Mouse (Mus musculus) midbrain, postnatal 0 days (tissue): ENCODE measurements around the gene Spsb1. TPM values are rescaled to one million over a fixed set of nuclear protein-coding genes. Genes with fewer than 3 reads are reported as not detected.
A peak's percentile ranks its signal among the peaks of the same experiment; 100 is the strongest.

Experiments
- ATAC-seq: fragments of 200-750 bp; cut with Nextera tagmentation; 2 replicates; pipeline ENCODE4 v1.8.0; 2017; ENCODE audit warnings: moderate number of reproducible peaks, mild to moderate bottlenecking, moderate TSS enrichment, moderate library complexity; ENCODE audit not compliant: low FRiP score
- DNase-seq: peaks from one replicate; pipeline ENCODE4 v3.0.0-alpha.2; 2015; ENCODE audit warnings: low spot score
- H3K27ac ChIP-seq: fragments of 300-500 bp; sonication (generic); 2 replicates; pipeline ENCODE4 v1.5.1; 2014; ENCODE audit warnings: low read depth, mild to moderate bottlenecking, low read length, mixed read lengths
- H3K27me3 ChIP-seq: fragments of 300-500 bp; sonication (generic); 2 replicates; pipeline ENCODE4 v1.6.1; 2014; ENCODE audit warnings: low read length, control low read depth, mixed read lengths; ENCODE audit not compliant: insufficient read depth
- H3K36me3 ChIP-seq: fragments of 300-500 bp; sonication (generic); 2 replicates; pipeline ENCODE4 v1.6.1; 2014; ENCODE audit warnings: low read length, control low read depth, mixed read lengths; ENCODE audit not compliant: insufficient read depth
- H3K4me1 ChIP-seq: fragments of 300-500 bp; sonication (generic); 2 replicates; pipeline ENCODE4 v1.6.1; 2014; ENCODE audit warnings: mild to moderate bottlenecking, control low read depth, antibody characterized with exemption, low read length, mixed read lengths; ENCODE audit not compliant: insufficient read depth
- H3K4me2 ChIP-seq: fragments of 300-500 bp; sonication (generic); 2 replicates; pipeline ENCODE4 v1.6.1; 2014; ENCODE audit warnings: low read depth, mild to moderate bottlenecking, low read length, mixed read lengths; ENCODE audit not compliant: poor library complexity, severe bottlenecking
- H3K4me3 ChIP-seq: fragments of 300-500 bp; sonication (generic); 2 replicates; pipeline ENCODE4 v1.5.1; 2014; ENCODE audit warnings: low read depth, mild to moderate bottlenecking, low read length, moderate library complexity
- H3K9ac ChIP-seq: fragments of 300-500 bp; sonication (generic); replicated peaks from 2 replicates; pipeline ENCODE4 v1.6.1; 2014; ENCODE audit warnings: mild to moderate bottlenecking, low read length, moderate library complexity, mixed read lengths; ENCODE audit not compliant: poor library complexity, severe bottlenecking
- H3K9me3 ChIP-seq: fragments of 300-500 bp; sonication (generic); 2 replicates; pipeline ENCODE4 v1.6.1; 2016; ENCODE audit warnings: low read length, control low read depth
- CTCF ChIP-seq: IDR thresholded peaks from 2 replicates; pipeline ENCODE4 v1.5.1; 2016; ENCODE audit warnings: antibody characterized with exemption, mild to moderate bottlenecking
- WGBS: fragments of 180-500 bp; shearing (Covaris S2); extraction: QIAGEN DNeasy Blood & Tissue Kit; methylation state at CpG from one replicate; pipeline ENCODE4 v1.1.7; 2014; 5-methylcytosine and 5-hydroxymethylcytosine counted together
- polyA plus RNA-seq: library from polyadenylated mRNA; unstranded; fragments of >200 nt; fragmentation: Nextera tagmentation; extraction: Ambion mirVana; gene quantifications from 2 replicates; pipeline ENCODE4 v1.2.1, GENCODE M21; 2015
- total RNA-seq: library from RNA; depleted of rRNA; stranded (reverse); fragments of >200 nt; gene quantifications from 2 replicates; pipeline ENCODE4 v1.2.3, GENCODE M21; 2014

The Spsb1 gene
- total and polyA plus RNA-seq, 2 experiments from 2014 or later: 4.7 to 13.6 TPM

DNA sequence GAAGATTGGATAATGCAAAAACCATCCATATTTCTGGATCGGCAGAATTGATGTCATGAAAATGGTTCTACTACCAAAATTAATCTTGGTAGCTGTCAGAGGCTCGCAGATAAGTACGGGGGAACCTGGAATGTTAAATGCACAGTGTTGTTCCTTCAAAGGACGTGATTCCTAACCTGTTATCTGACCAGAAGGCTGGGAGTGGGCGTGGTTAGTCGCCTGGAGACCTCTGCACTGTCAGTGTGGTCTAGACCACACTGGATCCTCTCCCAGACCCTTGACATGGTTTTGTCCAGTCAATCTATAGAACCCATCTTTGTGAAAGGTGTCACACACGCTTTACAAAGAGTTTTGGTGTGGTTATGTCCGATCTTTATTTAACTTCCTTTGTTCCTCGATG is 16.6 kb upstream of the Spsb1 start:
- H3K9ac ChIP-seq: no peak overlapping the region
- DNase-seq (no peak), ATAC-seq (no peak)
- no peaks in the 10 kb centered on the region for H3K36me3 ChIP-seq
- H3K4me1 ChIP-seq: no peaks in the 10 kb centered on the region
- no peaks in the 10 kb centered on the region for H3K27me3 ChIP-seq
- H3K9me3 ChIP-seq: no peaks in the 10 kb centered on the region
- H3K4me3 ChIP-seq: no peak overlapping the region
- no peak for TF ChIP-seq CTCF
- WGBS: 80% methylated on average over 9 of the region's 9 CpGs
- no peak overlapping the region for H3K27ac ChIP-seq
- H3K4me2 ChIP-seq: no peak overlapping the region

GRCm38 (mm10) chr4:149968526-149968925 is 13.7 kb upstream of the Spsb1 start:
- no peaks in the 10 kb centered on the region for H3K4me1 ChIP-seq
- H3K4me3 ChIP-seq: no peak overlapping the region
- H3K36me3 ChIP-seq: no peaks in the 10 kb centered on the region
- H3K9ac ChIP-seq: no peak overlapping the region
- H3K27me3 ChIP-seq: no peaks in the 10 kb centered on the region; the same call in 1 of the 2 replicates
- 50% methylated on average over 6 of the region's 6 CpGs for WGBS
- ATAC-seq (no peak), DNase-seq (no peak)
- H3K27ac ChIP-seq: no peak overlapping the region
- no peak for TF ChIP-seq CTCF
- H3K4me2 ChIP-seq: no peak overlapping the region
- H3K9me3 ChIP-seq: no peaks in the 10 kb centered on the region

DNA sequence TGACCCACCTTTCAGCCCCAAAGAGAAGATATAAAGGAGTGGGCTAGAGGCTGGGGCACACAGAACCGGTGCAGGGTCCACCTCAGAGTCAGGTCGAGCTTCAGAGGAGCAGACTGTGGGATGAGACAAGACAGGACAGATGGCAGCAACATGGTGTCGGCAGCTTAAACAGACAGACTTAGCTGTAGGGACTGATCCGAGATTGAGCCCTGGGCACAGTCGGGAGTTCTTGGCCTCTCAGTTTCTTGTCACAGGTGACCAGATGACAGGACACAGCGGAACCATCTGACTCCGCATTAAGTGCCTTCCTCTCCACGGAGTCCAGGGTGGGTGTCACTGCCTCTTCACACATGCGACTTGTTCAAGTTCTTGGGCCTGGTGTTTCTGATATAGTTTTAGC is 12.1 kb upstream of the Spsb1 start:
- H3K4me2 ChIP-seq: no peak overlapping the region
- no peak overlapping the region for H3K9ac ChIP-seq
- ATAC-seq (no peak), DNase-seq (no peak)
- no peaks in the 10 kb centered on the region for H3K9me3 ChIP-seq
- H3K4me1 ChIP-seq: no peaks in the 10 kb centered on the region
- H3K36me3 ChIP-seq: no peaks in the 10 kb centered on the region
- H3K4me3 ChIP-seq: no peak overlapping the region
- no peak overlapping the region for H3K27ac ChIP-seq
- 87% methylated on average over 9 of the region's 9 CpGs for WGBS
- TF ChIP-seq CTCF: no peak
- no peaks in the 10 kb centered on the region; the same call in 1 of the 2 replicates for H3K27me3 ChIP-seq

DNA sequence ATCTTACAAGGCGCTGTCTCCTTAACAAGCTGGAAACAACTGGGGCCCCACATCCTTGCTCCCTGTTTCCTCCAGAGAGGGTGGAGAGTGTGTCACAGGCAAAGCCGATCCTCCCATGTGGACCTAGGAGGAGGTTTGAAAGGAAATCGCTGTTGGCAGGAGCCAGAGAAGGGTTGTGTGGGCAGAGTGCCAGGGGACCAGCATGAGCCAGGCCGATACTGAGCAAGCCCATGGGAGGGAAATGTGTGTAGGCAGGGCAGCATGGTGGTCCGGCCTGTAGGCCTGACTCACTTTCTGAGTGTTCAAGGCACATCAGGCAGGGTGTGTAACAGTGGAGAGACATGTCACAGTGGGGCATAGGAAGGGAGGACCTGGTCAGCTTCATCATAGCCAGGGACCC is 11.4 kb upstream of the Spsb1 start:
- 62% methylated on average over 5 of the region's 5 CpGs for WGBS
- H3K4me1 ChIP-seq: no peaks in the 10 kb centered on the region
- no peak overlapping the region for H3K4me3 ChIP-seq
- no peaks in the 10 kb centered on the region; the same call in 1 of the 2 replicates for H3K27me3 ChIP-seq
- H3K9me3 ChIP-seq: no peaks in the 10 kb centered on the region
- H3K36me3 ChIP-seq: no peaks in the 10 kb centered on the region
- H3K9ac ChIP-seq: no peak overlapping the region
- no peak for TF ChIP-seq CTCF
- H3K27ac ChIP-seq: no peak overlapping the region
- DNase-seq (peak; percentile 58), ATAC-seq (no peak)
- no peak overlapping the region for H3K4me2 ChIP-seq

- no peak for ATAC-seq
- H3K4me2 ChIP-seq: no peak overlapping the region
- 82% methylated on average over 6 of the region's 6 CpGs for WGBS
- H3K4me1 ChIP-seq: no peaks in the 10 kb centered on the region
- no peaks in the 10 kb centered on the region for H3K9me3 ChIP-seq
- H3K27ac ChIP-seq: no peak overlapping the region
- H3K27me3 ChIP-seq: no peaks in the 10 kb centered on the region; the same call in 1 of the 2 replicates
- H3K36me3 ChIP-seq: no peaks in the 10 kb centered on the region
- no peak overlapping the region for H3K9ac ChIP-seq
- no peak overlapping the region for H3K4me3 ChIP-seq
- no peak for TF ChIP-seq CTCF
- DNase-seq: no peak
Observed at GRCm38 (mm10) chr4:149965672-149966071, 10.8 kb upstream of the Spsb1 start.

- WGBS: 80% methylated on average over 6 of the region's 6 CpGs
- H3K27me3 ChIP-seq: no peaks in the 10 kb centered on the region; the same call in 1 of the 2 replicates
- no peak overlapping the region for H3K4me3 ChIP-seq
- H3K9me3 ChIP-seq: no peaks in the 10 kb centered on the region
- no peak for TF ChIP-seq CTCF
- H3K9ac ChIP-seq: no peak overlapping the region
- no peak for ATAC-seq
- H3K27ac ChIP-seq: no peak overlapping the region
- no peak for DNase-seq
- H3K4me1 ChIP-seq: no peaks in the 10 kb centered on the region
- no peak overlapping the region for H3K4me2 ChIP-seq
- no peaks in the 10 kb centered on the region for H3K36me3 ChIP-seq
Observed at GRCm38 (mm10) chr4:149965242-149965641, 10.4 kb upstream of the Spsb1 start.
